ENCODE assay signal across 8 mouse cellular contexts in the genomic region with DNA sequence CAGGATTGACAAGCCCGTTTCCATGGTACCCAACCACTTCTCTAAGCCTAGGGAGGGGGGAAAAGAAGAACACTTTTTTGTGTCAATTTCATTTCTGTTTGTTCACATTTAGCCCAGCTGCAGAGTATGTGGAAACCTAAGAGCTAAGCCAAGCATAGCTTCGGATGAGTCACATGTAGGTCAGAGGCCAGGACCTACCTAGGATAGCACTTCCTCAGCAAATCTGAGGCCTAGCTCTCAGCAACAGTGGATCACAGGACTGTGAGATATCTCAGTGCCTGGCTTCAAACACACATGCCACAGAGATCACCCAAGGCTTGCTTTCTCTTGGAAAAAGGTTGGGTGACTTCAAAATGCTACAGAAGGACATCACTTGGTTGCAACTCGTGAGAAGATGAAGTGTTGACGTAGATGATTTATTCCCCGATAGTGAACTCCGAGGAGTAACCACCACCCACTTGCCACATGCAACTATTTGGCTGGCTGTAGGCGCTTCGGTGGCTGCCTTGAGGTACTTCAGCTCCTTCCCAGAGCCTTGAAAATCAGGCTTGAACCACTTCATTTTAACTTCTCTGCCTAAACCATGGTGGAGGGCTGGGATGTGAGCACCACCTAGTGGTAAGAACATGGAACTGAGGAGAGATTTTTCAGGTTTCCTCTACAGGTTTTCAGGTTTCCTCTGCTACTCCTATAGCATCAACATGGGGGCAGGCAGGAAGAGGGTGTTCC.
DNase-seq lines count a peak whose midpoint lies in the region; ATAC-seq and TF ChIP-seq lines count a peak whose summit lies in the region.

No protein-coding gene starts in this region.

- TF ChIP-seq POLR2A in kidney, adult 2 months (IDR thresholded peaks at IDR 0.05; ENCODE audit: low read depth, low read length) = no peak

- H3K27ac ChIP-seq in kidney, adult 2 months (ENCODE audit: insufficient read depth, low read depth, low read length) = no peak overlapping the region
- H3K27ac ChIP-seq in midbrain, embryonic 16.5 days (ENCODE audit: low read length) = no peak overlapping the region

- intact Hi-C loops in left cerebral cortex, postnatal 4 days (cut with DNase I) = loop anchor here (2.0 to 5.0 kb wide), 2 partner anchors 427 to 951 kb away; no protein-coding TSS in a partner anchor

- peak; percentile 8 for DNase-seq in urinary bladder, postnatal 25 days (ENCODE audit: low spot score)
- DNase-seq in urinary bladder, postnatal 4 days (ENCODE audit: low spot score in 2 of 2) = no peak
- peak; percentile 60 for DNase-seq in cerebellum, adult 8-10 months
- peak; percentile 56 to 89 for DNase-seq in frontal cortex, adult 2 months (ENCODE audit: extremely low spot score in 1 of 2, low spot score in 1 of 2)
- DNase-seq in kidney, adult 2 months = peak; percentile 55
- peak; percentile 52 for DNase-seq in left cerebral cortex, postnatal 4 days
- peak; percentile 12 for DNase-seq in thymus, postnatal 4 days

- TF ChIP-seq CTCF in kidney, adult 2 months (conservative IDR thresholded peaks at IDR 0.05; ENCODE audit: insufficient read depth, insufficient read length, low read depth, low read length) = peak; percentile 44

- WGBS in kidney, adult 2 months = 59% methylated on average over 8 of the region's 8 CpGs
- 66% methylated on average over 8 of the region's 8 CpGs for WGBS in midbrain, embryonic 16.5 days

- no peaks in the 10 kb centered on the region for H3K4me1 ChIP-seq in kidney, adult 2 months (ENCODE audit: control insufficient read depth, insufficient read depth, low read length)
- H3K4me1 ChIP-seq in midbrain, embryonic 16.5 days (ENCODE audit: control insufficient read depth, insufficient read depth, low read length) = 0 out of 2 replicates have a peak, but pooled peaks cover 3% of the 10 kb centered on the region

- H3K9ac ChIP-seq in midbrain, embryonic 16.5 days (ENCODE audit: low read depth, low read length) = no peak overlapping the region

- H3K4me2 ChIP-seq in midbrain, embryonic 16.5 days (ENCODE audit: low read length) = no peak overlapping the region

- peak; percentile 92 for ATAC-seq in midbrain, embryonic 16.5 days

- H3K4me3 ChIP-seq in kidney, adult 2 months (ENCODE audit: insufficient read depth, low read depth, low read length) = no peak overlapping the region
- no peak overlapping the region for H3K4me3 ChIP-seq in midbrain, embryonic 16.5 days (ENCODE audit: low read depth, low read length)

- no peaks in the 10 kb centered on the region for H3K9me3 ChIP-seq in midbrain, embryonic 16.5 days (replicated peaks; ENCODE audit: control insufficient read depth, low read length, poor library complexity, severe bottlenecking)

- no peaks in the 10 kb centered on the region for H3K36me3 ChIP-seq in kidney, adult 2 months (ENCODE audit: control insufficient read depth, insufficient read depth, low read length)
- H3K36me3 ChIP-seq in midbrain, embryonic 16.5 days (ENCODE audit: control insufficient read depth, insufficient read depth, low read length) = no peaks in the 10 kb centered on the region

- no peaks in the 10 kb centered on the region for H3K27me3 ChIP-seq in kidney, adult 2 months (replicated peaks; ENCODE audit: control insufficient read depth, insufficient read depth, low read length)
- no peaks in the 10 kb centered on the region for H3K27me3 ChIP-seq in midbrain, embryonic 16.5 days (ENCODE audit: control insufficient read depth, insufficient read depth, low read depth, low read length)

Comparison
In these comparisons a context has a peak if more than half of its experiments do, and no peak if none do; other contexts are left out.
1. DNase-seq: peak in urinary bladder, postnatal 25 days (single experiment), cerebellum, adult 8-10 months (single experiment), frontal cortex, adult 2 months (2 of 2), kidney, adult 2 months (single experiment), left cerebral cortex, postnatal 4 days (single experiment) and thymus, postnatal 4 days (single experiment); none in urinary bladder, postnatal 4 days (0 of 2).